Mouse (Mus musculus): ENCODE results near the gene Pitx1. TPM values are rescaled to one million over a fixed set of nuclear protein-coding genes. Genes with fewer than 3 reads are reported as not detected.

Gene Pitx1
- polyA plus RNA-seq, 1 experiment from 2014 or later: 37.5 TPM

DNA sequence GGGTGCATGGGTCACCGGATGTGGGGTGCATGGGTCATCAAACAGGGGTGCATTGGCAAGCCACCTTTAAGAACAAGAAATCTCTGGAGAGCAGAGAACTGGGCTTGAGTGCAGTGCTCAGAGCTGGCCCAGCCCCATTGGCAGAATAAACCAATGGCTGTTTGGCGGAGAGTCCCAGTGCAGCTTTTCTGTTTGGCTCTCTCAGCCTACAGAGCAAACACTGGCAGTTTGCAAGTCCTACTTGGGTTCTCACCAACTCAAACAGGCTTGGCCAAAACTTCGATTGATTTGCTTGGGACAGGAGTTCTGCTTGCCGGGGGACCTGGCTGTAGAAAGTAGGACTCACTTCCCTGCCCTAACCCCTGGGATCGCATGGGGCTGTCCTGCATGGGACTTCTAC, 25.0 kb downstream of the Pitx1 start:
- peaks cover 13% of the 10 kb centered on the region; the same call in 1 of the 2 replicates for H3K4me1 ChIP-seq
- H3K27me3 ChIP-seq: no peaks in the 10 kb centered on the region
- ATAC-seq (ENCODE audit: insufficient number of reproducible peaks, low FRiP score, low TSS enrichment, low read depth): no peak
- H3K4me3 ChIP-seq: no peak overlapping the region
- no peaks in the 10 kb centered on the region for H3K9me3 ChIP-seq
- H3K27ac ChIP-seq: peak overlapping the region; percentile 33; the same call in 1 of the 2 replicates
- WGBS: 70% methylated on average over 5 of the region's 5 CpGs
- H3K36me3 ChIP-seq: no peaks in the 10 kb centered on the region
- no peak overlapping the region for H3K9ac ChIP-seq
- H3K4me2 ChIP-seq: no peak overlapping the region

DNA sequence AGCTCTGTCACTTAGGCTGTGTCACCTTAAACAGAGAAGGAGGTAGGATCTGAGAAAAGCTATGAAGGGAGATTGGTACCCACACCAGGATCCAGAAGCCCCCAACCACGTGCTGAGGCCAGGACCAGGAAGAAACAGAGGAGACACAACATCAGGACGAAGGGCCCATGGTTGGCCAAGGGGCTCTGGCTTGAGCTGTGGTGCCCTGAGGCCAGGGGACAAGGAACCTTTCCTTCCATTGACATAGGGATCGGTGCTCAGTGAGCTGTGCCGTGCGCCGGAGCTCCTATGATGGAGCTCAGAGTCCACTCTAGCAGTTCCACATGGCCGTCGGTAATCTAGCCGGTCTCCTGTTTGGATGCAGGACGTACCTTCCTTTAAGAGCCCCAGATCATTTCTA, 26.3 kb downstream of the Pitx1 start:
- H3K27ac ChIP-seq: no peak overlapping the region
- no peak overlapping the region for H3K9ac ChIP-seq
- no peak overlapping the region for H3K4me3 ChIP-seq
- 91% methylated on average over 10 of the region's 10 CpGs for WGBS
- peaks cover 13% of the 10 kb centered on the region; the same call in 1 of the 2 replicates for H3K4me1 ChIP-seq
- no peaks in the 10 kb centered on the region for H3K27me3 ChIP-seq
- no peaks in the 10 kb centered on the region for H3K36me3 ChIP-seq
- no peak for ATAC-seq (ENCODE audit: insufficient number of reproducible peaks, low FRiP score, low TSS enrichment, low read depth)
- no peaks in the 10 kb centered on the region for H3K9me3 ChIP-seq
- H3K4me2 ChIP-seq: no peak overlapping the region

DNA sequence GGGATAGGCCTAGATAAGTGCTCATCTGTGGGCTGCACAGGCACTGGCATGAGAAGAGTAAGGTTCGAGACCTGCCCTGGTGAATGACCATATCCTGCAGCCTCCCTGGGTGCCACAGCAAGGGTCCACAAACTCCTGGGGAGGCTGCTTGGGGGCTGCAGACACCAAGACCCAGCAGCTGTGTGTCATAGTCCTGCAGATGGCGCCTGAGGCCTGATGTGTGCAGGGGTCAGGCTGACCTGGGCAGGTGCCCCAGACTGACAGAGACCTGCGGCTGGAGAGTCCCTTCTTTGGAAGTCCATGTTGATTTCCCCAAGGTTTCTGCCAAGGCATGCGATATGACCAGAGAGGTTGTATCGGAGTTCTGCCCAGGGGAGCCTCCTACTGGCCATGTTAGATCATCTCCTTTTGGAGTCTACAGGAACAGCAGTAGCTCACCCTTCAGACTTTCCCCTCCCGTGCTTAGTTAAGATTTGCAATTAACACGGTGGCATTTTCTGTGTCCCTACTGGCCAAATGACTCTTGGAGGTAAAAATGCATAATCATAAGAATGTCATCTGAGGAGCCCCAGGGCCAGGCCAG, 26.9 kb downstream of the Pitx1 start:
- Histone ChIP-seq H3K27ac (no peak overlapping the region), H3K4me2 (no peak overlapping the region), H3K4me1 (peaks cover 13% of the 10 kb centered on the region; the same call in 1 of the 2 replicates), H3K4me3 (no peak overlapping the region), H3K27me3 (no peaks in the 10 kb centered on the region), H3K9ac (no peak overlapping the region), H3K36me3 (no peaks in the 10 kb centered on the region), H3K9me3 (no peaks in the 10 kb centered on the region)
- 72% methylated on average over 7 of the region's 7 CpGs for WGBS
- no peak for ATAC-seq (ENCODE audit: insufficient number of reproducible peaks, low FRiP score, low TSS enrichment, low read depth)

GRCm38 (mm10) chr13:55803973-55804372, 32.0 kb downstream of the Pitx1 start:
- WGBS: 100% methylated on average over 1 of the region's 1 CpGs
- no peaks in the 10 kb centered on the region; the same call in 1 of the 2 replicates for H3K9me3 ChIP-seq
- H3K4me2 ChIP-seq: no peak overlapping the region
- H3K27me3 ChIP-seq: no peaks in the 10 kb centered on the region
- no peak overlapping the region for H3K27ac ChIP-seq
- H3K36me3 ChIP-seq: no peaks in the 10 kb centered on the region
- H3K9ac ChIP-seq: no peak overlapping the region
- no peak overlapping the region for H3K4me3 ChIP-seq
- H3K4me1 ChIP-seq: no peaks in the 10 kb centered on the region
- ATAC-seq (ENCODE audit: insufficient number of reproducible peaks, low FRiP score, low TSS enrichment, low read depth): no peak

- Histone ChIP-seq H3K4me2 (no peak overlapping the region), H3K4me3 (no peak overlapping the region), H3K9ac (no peak overlapping the region), H3K36me3 (no peaks in the 10 kb centered on the region), H3K4me1 (no peaks in the 10 kb centered on the region), H3K27me3 (no peaks in the 10 kb centered on the region), H3K27ac (no peak overlapping the region), H3K9me3 (no peaks in the 10 kb centered on the region; the same call in 1 of the 2 replicates)
- 71% methylated on average over 2 of the region's 2 CpGs for WGBS
- no peak for ATAC-seq (ENCODE audit: insufficient number of reproducible peaks, low FRiP score, low TSS enrichment, low read depth)
These were observed 34.7 kb downstream of the Pitx1 start for GRCm38 (mm10) chr13:55801246-55801645.

DNA sequence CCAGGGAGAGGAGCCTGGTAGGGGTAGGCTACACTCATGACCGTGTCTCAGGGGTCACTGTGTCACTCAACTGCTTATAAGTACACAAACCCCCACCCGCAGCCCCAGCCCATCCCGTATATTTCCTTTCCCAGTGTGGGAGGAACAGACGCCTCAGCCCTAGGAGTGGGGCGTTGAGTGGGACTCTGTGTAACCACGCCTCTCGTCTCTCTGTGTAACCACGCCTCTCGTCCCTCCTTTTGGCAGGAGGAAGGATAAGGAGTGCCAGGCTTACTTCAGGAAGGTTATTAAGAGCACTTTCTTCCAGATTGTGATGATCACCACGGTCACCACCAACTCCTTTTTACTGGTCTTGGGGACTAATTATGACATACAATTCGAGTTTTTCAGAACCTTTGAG, 49.9 kb downstream of the Pitx1 start:
- Histone ChIP-seq H3K9ac (no peak overlapping the region), H3K36me3 (no peaks in the 10 kb centered on the region), H3K4me3 (no peak overlapping the region), H3K4me1 (no peaks in the 10 kb centered on the region), H3K9me3 (no peaks in the 10 kb centered on the region), H3K27ac (no peak overlapping the region), H3K4me2 (no peak overlapping the region), H3K27me3 (no peaks in the 10 kb centered on the region)
- WGBS: 65% methylated on average over 11 of the region's 11 CpGs
- ATAC-seq (ENCODE audit: insufficient number of reproducible peaks, low FRiP score, low TSS enrichment, low read depth): no peak

DNA sequence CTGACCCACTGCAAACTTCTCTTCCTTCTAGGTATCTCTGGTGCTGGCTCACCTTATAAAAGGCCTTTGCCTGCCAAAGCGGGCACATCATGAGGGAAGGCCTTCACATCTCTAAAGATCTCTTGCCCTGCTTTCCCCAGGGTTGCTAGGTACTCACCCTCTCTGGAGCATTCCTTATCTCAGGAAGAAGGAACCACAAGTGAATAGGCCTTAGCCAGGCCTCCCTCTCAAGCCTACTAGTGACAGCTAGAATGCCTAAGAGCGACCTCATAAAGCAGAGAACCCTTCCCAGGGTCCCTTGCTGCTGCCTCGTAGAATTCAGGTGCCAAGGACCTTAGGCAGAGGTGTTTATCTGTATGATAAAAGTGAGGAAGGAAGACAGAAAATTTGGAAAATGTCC, 51.7 kb downstream of the Pitx1 start, which contains the start of gene Catsper3:
Gene Catsper3 (plus strand): TSS at position 301 of the 400 bp plus-strand sequence.
- H3K9ac ChIP-seq: no peak within 1 kb of the TSS
- H3K27me3 ChIP-seq: no peaks in the 10 kb centered on the region
- H3K36me3 ChIP-seq: no peaks in the 10 kb centered on the region
- H3K4me2 ChIP-seq: no peak within 1 kb of the TSS
- no peaks in the 10 kb centered on the region for H3K9me3 ChIP-seq
- ATAC-seq (ENCODE audit: insufficient number of reproducible peaks, low FRiP score, low TSS enrichment, low read depth): no peak
- H3K27ac ChIP-seq: no peak within 1 kb of the TSS
- WGBS: 79% methylated on average over 3 of the region's 3 CpGs
- H3K4me1 ChIP-seq: no peaks in the 10 kb centered on the region
- no peak within 1 kb of the TSS for H3K4me3 ChIP-seq

GRCm38 (mm10) chr13:55775056-55775455, 60.9 kb downstream of the Pitx1 start:
- Histone ChIP-seq H3K36me3 (no peaks in the 10 kb centered on the region), H3K9ac (no peak overlapping the region), H3K4me2 (no peak overlapping the region), H3K27ac (no peak overlapping the region), H3K9me3 (no peaks in the 10 kb centered on the region), H3K27me3 (no peaks in the 10 kb centered on the region), H3K4me3 (no peak overlapping the region), H3K4me1 (peaks cover 5% of the 10 kb centered on the region; the same call in 1 of the 2 replicates)
- WGBS: 25% methylated on average over 11 of the region's 11 CpGs
- ATAC-seq (ENCODE audit: insufficient number of reproducible peaks, low FRiP score, low TSS enrichment, low read depth): no peak

Other genes starting within 250 kb of the Pitx1 start
- gene B4galt7, start 236.3 kb downstream of the Pitx1 start, polyA plus RNA-seq (2015; fragmentation: Nextera tagmentation; extraction: Ambion mirVana): 34.0 TPM in 2 replicates
- gene Caml, start 213.2 kb downstream of the Pitx1 start, polyA plus RNA-seq (2015; fragmentation: Nextera tagmentation; extraction: Ambion mirVana): 56.0 and 57.8 TPM in 2 replicates
- gene Ddx46, start 201.2 kb downstream of the Pitx1 start, polyA plus RNA-seq (2015; fragmentation: Nextera tagmentation; extraction: Ambion mirVana): 30.7 and 33.4 TPM in 2 replicates
- gene B230219D22Rik, start 143.1 kb downstream of the Pitx1 start, polyA plus RNA-seq (2015; fragmentation: Nextera tagmentation; extraction: Ambion mirVana): 47.0 and 54.3 TPM in 2 replicates
- gene Txndc15, start 121.5 kb downstream of the Pitx1 start, polyA plus RNA-seq (2015; fragmentation: Nextera tagmentation; extraction: Ambion mirVana): 101 and 103 TPM in 2 replicates
- gene Pcbd2, start 108.8 kb downstream of the Pitx1 start, polyA plus RNA-seq (2015; fragmentation: Nextera tagmentation; extraction: Ambion mirVana): 44.3 and 44.5 TPM in 2 replicates
- 0.22 TPM in 1 of 2 replicates, not detected in the other for gene Catsper3, start 51.6 kb downstream of the Pitx1 start, polyA plus RNA-seq (2015; fragmentation: Nextera tagmentation; extraction: Ambion mirVana)